Comparison of ENCODE assay signal across 22 mouse cellular contexts in the genomic region with DNA sequence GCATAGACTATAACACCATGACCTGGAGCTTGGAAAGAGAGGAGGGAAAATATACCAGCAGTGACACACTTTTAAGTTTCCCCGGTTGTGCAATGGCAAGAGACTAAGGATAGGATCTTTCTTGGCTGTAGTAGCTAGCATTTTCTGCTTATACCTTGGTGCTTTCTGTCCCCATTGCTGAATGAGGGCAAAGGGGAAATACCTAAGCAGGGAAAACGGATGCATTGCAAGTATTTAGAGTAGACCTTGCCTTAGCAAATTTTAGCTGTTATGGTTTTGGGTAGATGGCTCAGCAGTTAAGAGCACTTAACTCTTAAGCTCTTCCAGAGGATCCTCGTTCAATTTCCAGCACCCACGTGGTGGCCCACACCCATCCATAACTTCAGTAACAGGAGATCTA.
"Had no signal": no experiment of that assay in that cellular context is flagged by ENCODE, and none has a peak within 500 bp of the region (broad histone marks: within the 10 kb centered on the region; RNA-seq: fewer than 3 reads in every experiment).

No protein-coding gene starts in this region.

- H3K4me1 ChIP-seq: hindbrain, embryonic 13.5 days; hindbrain, embryonic 15.5 days; liver, embryonic 12.5 days had no signal

- H3K9ac ChIP-seq: heart, embryonic 13.5 days; heart, embryonic 15.5 days; hindbrain, embryonic 13.5 days; hindbrain, embryonic 15.5 days; intestine, embryonic 15.5 days; limb, embryonic 13.5 days; limb, embryonic 15.5 days; liver, embryonic 12.5 days; liver, embryonic 14.5 days had no signal

- H3K27ac ChIP-seq: heart, adult 2 months; heart, embryonic 13.5 days; heart, embryonic 15.5 days; hindbrain, embryonic 13.5 days; hindbrain, embryonic 15.5 days; hindbrain, postnatal 0 days; intestine, embryonic 15.5 days; limb, embryonic 13.5 days; limb, embryonic 15.5 days; liver, embryonic 12.5 days; liver, embryonic 14.5 days had no signal

- DNase-seq: gastrocnemius, postnatal 25 days; heart, adult 2 months; heart, postnatal 14 days; heart, postnatal 36 days; kidney, adult 18-20 months; kidney, adult 8-10 months; kidney, postnatal 10 days; kidney, postnatal 25 days; layer of hippocampus, postnatal 36 days; left cerebral cortex, postnatal 4 days had no signal

- H3K4me3 ChIP-seq: heart, adult 2 months; heart, embryonic 13.5 days; heart, embryonic 15.5 days; hindbrain, embryonic 13.5 days; hindbrain, embryonic 15.5 days; intestine, embryonic 15.5 days; limb, embryonic 13.5 days; limb, embryonic 15.5 days; liver, embryonic 12.5 days had no signal

- ATAC-seq: hindbrain, postnatal 0 days; intestine, embryonic 15.5 days; intestine, postnatal 0 days; liver, embryonic 12.5 days had no signal

- H3K4me2 ChIP-seq: heart, embryonic 11.5 days; heart, embryonic 13.5 days; heart, embryonic 15.5 days; hindbrain, embryonic 13.5 days; hindbrain, embryonic 15.5 days; intestine, embryonic 15.5 days; limb, embryonic 13.5 days; limb, embryonic 15.5 days; liver, embryonic 12.5 days had no signal

- H3K27me3 ChIP-seq: heart, embryonic 13.5 days; heart, embryonic 15.5 days; hindbrain, embryonic 13.5 days; hindbrain, embryonic 15.5 days; intestine, embryonic 15.5 days; limb, embryonic 13.5 days; limb, embryonic 15.5 days; liver, embryonic 12.5 days had no signal

- H3K9me3 ChIP-seq: heart, embryonic 13.5 days; heart, embryonic 15.5 days; hindbrain, embryonic 13.5 days; hindbrain, embryonic 15.5 days; intestine, embryonic 15.5 days; limb, embryonic 13.5 days; limb, embryonic 15.5 days; liver, embryonic 12.5 days had no signal

- H3K36me3 ChIP-seq: heart, embryonic 13.5 days; heart, embryonic 15.5 days; hindbrain, embryonic 13.5 days; hindbrain, embryonic 15.5 days; intestine, embryonic 15.5 days; limb, embryonic 13.5 days; limb, embryonic 15.5 days; liver, embryonic 12.5 days had no signal
